Mouse (Mus musculus) right cerebral cortex, adult 2 months (tissue): ENCODE results near the gene Rrm1.
"Not testable (repeated sequence)": the region's sequence is repeated elsewhere in the genome, so short reads cannot be mapped to it uniquely, and the experiment has no call there.

Source experiments
- DNase-seq, 2 experiments: peaks; one replicate each; pipeline ENCODE4 v3.0.0; 2021 to 2022; ENCODE audit warnings: low spot score in 2 of 2

Rrm1 gene

DNA sequence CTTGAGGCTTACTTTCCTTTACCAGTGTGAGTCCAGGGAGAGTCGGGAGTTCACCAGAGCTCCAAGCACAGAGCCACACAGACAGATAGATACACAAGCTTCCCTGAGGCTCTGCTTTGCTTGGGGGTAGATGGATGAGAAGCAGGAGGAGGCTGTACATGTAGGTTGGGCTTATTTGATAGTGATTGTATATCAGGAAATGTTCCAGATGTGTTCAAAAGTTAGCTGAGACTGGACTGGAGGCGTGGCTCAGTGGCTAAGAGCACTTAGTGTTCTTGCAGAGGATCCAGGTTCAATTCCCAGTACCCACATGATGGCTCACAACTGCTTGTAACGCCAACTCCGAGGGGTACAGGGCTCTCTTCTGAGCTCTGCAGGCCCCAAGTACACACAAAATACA lies 36.9 kb downstream of the Rrm1 start:
- DNase-seq, result no peak

DNA sequence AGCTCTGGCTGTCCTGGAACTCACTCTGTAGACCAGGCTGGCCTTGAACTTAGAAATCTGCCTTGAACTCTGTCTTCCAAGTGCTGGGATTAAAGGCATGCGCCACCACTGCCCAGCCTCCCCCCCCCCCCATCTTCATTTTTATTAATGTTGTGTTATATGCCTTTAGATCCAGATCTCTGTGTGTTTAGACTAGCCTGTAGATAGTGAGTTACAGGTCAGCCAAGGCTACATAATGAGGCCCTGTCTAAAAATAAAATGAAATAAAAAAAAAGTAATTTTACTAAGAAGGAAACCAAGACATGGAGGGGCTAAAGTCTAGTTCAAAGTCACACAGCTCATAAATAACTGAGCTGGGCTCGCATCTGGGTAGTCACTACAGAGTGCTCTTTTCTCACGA lies 37.4 kb downstream of the Rrm1 start:
- no peak for DNase-seq

DNA sequence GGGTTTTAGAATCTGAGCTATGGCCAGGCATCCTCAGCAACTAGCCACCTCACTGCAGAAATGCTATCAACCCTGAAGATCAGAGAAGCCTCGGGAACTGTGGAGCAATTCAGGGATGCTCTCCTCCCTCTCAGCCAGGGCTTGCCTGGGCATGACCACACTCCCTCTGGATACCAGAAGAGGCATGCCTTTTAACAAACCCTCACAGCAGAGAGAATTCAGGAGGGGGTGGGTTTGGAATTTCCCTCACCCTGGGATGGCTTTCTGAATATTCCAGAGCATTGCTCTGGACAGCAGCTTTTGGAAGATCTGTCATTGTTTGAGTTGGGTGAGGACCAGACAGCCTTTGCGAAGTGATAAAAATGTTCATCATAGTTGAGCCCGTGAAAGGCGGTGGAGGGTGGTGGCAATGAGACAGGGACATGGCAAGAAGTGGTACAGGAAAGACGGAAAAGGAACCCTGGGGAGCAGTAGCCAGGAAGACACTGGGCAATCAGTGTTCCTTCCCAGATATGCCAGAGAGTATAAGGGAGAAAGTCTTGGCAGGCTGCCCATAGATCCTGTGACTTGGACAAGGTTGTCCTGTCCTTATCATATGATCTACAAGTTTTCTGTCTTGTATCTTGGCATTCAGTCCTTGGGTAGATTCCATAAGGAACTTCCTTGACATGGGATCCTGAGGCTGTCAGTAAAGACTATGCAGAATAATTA lies 38.0 kb downstream of the Rrm1 start:
- no peak for DNase-seq

DNA sequence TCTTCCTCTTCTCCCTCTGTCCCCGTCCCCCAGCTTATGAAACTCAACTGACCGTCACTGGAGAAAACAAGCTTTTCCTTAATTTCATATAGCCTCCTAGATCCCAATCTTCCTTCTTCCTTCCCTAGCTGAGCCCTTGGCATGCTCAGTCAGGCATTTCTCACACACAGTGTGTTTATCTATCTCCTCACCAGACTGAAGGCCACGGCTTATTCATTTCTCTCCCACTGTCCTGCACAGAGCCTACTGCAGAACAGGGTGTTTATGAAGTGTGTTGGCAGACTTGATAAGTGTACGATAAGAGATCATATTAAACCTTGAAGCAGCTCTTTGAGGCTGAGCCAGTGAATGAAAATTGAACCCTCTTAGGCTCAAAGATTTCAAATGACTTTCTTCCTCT lies 39.3 kb downstream of the Rrm1 start:
- DNase-seq, result no peak

DNA sequence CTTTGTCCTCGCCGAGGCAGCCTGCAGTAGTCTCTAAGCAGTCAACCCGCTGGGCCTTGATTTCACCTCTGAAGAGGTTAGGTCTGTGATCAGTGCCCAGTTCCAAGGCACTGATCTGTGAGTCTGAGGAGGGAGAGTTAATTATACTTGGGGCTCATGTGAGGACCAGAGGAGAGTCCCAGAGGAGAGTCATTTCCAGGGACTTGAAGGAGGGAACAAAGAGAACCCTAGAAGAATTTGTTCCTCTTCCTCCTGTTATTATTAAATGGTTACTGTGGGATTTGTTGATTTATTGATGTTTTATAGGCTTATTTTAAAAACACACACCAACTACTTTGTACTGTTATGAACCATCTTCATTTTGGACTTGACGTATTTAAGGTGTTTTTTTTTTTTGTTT lies 40.1 kb downstream of the Rrm1 start, which contains the start of gene Olfr543:
TSS of gene Olfr543 (minus strand) at position 101 of the 400 bp plus-strand sequence.
- no peak for DNase-seq

DNA sequence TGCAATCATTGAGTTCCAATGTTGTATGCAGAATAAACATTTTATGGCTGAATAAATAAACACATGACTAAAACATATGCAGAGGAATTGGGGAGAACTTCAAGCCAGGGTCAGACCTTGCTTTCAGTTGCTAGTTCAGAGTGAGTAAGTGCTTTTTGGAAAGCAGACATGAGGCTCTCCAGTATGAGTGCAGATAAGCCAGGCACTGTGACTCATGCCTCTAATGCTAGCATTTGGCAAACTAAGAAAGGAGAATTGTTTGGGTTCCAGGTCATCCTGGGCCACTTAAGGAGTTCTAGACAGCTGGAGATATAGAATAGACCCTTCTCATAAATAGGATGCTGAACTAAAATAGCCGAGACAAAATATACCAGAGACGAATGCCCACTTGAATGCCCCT lies 42.2 kb downstream of the Rrm1 start:
- DNase-seq, result no peak

DNA sequence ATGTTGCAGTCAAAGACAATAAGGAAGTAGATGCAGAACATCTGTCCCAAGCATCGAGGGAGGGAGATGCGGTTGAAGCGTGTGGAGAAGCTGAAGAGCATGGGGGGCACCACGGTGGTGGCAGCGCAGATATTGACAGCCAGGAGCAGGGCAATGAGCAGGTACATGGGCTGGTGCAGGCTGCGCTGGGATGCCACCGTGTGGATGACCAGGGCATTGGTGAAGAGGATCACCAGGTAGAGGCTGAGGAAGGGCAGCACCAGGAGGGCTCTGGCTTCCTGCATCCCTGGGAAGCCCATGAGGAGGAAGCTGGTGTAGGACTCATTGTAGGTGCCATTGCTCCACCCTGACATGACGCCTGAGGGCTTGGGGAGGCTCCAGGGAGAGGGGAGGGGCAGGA lies 43.3 kb downstream of the Rrm1 start:
- not testable (repeated sequence) for DNase-seq

DNA sequence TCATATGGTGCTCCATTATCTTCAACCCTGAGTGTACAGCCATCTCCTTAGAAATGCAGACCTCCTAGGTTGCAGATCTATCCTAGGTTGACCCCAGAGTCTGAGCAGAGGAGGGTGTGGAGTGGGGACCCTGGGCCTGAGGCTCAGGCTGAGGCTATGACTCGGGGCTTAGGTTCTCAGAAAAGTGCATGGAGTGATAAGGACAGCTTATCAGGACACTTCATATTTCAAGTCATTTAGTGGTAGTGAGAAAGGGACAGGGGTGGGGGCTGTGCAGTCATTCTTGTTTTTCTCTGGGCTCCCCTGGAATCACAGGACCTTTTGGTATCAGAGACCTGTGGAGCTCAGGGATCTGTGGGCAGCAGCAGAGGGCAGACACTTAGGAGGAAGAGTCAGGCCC lies 44.6 kb downstream of the Rrm1 start:
- DNase-seq, result no peak

DNA sequence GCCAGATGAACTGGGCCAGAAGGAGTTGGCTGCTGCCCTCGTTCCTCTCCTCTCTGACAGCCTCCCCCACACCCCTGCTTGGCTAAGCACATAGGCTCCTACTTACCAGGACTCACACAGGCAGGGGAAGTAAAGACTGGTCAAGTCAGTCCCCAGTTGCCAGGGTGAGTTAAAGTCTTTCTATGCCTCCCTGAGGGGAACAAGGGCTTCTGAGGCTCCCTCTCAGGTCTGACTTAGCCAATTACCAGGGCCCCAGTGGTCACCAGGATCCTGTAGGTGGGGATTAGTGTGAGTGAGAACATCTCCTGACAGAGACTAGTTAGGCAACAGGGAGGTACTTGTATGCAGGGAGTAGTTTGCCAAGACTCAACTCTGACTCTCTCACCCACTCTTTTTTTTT lies 46.7 kb downstream of the Rrm1 start, which contains the start of gene Olfr544:
TSS of gene Olfr544 (minus strand) at position 153 of the 400 bp plus-strand sequence.
- DNase-seq, result no peak

DNA sequence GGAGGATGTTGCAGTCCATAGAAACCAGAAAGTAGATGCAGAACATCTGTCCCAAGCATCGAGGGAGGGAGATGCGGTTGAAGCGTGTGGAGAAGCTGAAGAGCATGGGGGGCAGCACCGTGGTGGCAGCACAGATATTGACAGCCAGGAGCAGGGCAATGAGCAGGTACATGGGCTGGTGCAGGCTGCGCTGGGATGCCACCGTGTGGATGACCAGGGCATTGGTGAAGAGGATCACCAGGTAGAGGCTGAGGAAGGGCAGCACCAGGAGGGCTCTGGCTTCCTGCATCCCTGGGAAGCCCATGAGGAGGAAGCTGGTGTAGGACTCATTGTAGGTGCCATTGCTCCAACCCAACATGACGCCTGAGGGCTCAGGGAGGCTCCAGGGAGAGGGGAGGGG lies 52.9 kb downstream of the Rrm1 start:
- DNase-seq, result not testable (repeated sequence)

DNA sequence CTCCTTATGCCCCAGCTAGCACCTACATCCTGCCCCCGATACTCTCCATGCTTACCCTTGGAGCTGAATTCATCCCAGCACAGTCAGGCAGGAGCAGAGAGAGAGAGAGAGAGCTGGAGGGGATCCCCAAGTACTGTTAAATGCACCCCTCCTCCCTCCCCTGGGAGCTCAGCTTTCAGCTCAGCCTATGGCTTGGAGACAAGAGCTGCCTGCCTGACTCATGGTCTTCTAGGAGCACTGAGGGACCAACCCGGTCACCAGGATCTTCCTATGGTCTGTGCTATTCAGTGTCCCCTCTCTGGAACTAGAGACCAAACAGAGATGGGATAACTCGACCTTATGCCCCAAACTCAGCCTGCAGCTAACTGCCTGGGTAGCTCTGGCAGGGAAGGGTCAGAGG lies 58.0 kb downstream of the Rrm1 start, which contains the start of gene Olfr545:
TSS of gene Olfr545 (minus strand) at position 101 of the 400 bp plus-strand sequence.
- no peak for DNase-seq

DNA sequence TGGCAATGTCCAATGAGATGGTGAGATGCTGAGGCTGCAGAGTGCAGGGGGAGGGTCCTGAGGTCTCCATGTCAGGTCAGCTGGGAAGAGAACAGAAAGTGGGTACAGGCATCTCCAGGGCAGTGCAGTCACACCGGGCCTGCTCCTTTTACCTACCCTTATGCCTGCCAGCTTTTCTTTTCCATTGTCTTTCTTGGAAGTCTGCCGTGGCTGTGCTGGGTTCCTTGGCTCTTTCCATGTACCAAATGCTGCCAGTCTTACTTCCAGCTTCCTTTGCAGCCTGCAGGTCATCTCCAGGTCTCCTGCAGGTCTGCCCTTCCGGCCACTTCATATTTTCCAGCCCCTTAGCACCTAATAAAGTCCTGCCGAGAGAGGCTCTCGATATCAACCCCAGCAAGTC lies 60.5 kb downstream of the Rrm1 start:
- no peak for DNase-seq

DNA sequence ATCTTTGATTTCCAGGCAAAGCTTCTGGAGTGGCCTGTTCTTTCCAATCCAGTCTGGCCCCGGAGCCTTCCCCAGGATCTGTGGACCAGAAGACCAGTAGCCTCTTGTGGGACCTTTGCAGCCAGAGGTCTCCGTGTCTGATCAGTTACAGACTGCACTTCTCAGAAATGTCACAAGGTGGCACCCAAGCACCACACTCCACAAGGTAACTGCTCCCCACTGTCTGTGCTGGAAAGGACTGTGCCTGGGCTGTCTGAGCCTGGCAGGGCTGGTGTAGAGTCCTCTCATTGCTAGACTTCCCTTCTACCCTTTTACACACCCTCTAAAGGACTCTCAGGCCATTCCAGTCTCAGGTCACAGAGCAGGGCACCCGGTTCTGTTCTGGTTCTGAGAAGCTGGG lies 65.4 kb downstream of the Rrm1 start:
- DNase-seq, result peak; percentile 83 to 86

DNA sequence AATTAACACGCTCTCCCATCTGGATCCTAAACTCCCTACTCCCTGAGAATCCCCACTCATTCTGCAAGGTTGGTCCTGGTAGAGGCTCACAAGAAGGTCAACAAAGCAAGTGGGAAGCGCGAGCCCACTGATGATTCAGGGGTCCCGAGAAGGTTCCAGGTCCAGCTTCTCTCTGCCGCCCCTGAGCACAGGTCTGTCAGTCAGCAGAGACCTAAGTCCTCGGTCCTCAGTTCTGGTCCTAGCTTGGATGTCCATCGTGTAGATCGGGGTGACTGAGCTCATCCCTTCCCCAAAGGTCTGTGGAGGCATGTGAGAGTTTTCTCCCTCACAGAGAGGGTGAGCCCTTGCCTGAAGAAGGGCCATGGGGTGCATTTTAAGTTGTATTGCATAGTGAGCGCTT lies 66.6 kb downstream of the Rrm1 start:
- no peak for DNase-seq

DNA sequence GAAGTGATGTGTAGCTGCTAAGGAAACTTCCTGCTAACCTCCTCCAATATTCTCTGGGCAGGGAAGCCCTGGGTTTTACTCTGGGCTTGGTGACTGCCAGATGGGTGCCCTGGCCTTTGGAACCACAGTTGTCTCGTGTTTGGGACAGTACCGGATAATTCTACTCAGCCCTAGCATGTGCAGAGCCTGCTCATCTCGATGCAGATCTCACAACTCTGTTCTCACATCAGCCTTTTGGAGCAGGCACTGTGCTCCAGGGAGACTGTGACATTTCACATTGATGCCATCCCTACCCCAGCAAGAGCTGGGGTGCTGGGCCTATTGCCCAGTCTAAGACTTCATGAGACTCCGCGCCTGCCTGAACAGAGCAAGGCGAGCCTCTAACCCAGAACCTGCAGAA lies 67.2 kb downstream of the Rrm1 start:
- no peak for DNase-seq

DNA sequence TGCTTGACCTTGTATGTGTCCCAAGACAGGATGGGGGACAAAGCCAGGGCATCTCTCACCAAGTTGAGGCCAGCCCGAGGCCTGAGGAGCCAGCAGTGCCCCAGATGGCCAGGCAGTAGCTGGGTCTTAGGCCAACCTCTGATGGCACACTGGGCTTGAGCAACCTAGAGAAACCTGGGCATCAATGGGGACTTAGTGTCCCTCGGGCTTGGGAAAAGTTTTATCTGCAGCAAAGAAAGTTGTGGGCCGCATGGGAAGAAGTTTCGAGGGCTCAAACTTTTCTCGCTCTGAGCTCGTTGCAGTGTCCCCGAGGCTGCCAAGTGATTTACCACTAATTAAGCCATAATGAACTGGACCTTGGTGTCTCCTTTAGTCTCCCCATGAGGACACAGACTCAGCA lies 68.2 kb downstream of the Rrm1 start:
- no peak for DNase-seq

DNA sequence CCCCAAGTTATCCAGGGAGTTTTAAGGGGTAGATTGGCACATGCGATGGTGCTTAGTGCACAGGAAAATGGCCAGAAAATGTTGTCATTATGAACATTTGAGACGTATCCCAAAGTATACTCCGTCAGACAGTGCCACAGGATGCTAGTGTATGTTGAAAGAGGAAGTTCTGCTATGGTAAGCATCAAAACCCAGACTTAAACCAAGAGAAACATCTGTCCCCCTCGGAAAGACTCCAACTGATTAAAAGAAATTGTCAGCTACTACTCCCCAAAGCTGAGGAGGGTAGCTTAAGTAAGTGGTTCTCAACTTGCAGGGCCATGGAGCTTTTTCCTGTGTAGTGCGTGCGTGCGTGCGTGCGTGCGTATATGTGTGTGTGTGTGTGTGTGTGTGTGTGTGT lies 70.4 kb downstream of the Rrm1 start:
- no peak for DNase-seq

DNA sequence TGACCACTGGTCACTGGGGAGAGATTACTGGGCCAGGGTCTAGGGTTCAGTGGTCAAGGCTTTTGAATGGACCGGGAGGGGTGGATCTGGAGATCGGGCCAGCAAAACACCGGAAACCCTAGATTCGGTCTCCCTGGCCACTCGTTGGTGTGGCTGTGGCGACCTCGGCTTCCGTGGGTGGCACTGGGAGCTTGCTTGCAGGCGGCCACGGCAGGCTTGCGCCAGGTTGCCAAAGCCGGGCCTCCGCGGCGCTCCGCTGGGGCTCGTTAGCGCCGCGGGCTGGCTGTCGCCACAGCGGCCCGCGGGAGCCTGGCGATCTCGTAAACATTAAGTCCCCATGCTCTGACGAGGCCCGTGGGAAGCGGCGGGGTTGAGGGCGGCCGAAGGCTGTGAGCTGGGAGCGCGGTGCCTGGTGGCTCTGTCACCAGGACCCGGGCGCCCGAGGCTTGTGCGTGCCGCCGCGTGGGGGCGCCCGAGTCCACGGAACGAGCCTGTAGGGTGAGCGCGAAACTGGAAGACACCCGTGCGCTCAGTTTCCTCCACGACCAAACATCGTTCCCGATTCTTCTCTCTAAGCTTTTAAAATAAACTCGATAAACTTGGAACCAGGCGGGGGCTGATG lies 71.4 kb downstream of the Rrm1 start:
- DNase-seq, result peak; percentile 86 to 87

DNA sequence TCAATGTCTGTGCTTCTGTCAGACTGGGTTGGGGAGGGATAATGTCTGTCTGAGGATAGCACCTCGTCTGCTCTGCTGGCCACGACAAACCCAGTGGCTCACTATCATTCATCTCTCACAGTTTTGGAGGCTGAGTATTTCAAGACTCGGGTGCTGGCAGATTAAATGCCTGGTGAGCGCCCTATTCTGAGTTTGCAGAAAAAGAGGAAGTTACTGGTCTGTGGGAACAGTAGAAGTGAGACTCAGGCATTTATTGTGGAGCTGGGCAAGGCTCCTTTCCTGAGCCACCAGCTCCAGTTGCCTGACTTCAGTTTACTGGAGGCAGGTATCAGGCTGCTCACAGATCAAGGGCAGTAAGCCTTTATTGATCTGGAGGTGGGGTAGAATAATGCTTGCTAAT lies 72.6 kb downstream of the Rrm1 start:
- DNase-seq, result no peak

DNA sequence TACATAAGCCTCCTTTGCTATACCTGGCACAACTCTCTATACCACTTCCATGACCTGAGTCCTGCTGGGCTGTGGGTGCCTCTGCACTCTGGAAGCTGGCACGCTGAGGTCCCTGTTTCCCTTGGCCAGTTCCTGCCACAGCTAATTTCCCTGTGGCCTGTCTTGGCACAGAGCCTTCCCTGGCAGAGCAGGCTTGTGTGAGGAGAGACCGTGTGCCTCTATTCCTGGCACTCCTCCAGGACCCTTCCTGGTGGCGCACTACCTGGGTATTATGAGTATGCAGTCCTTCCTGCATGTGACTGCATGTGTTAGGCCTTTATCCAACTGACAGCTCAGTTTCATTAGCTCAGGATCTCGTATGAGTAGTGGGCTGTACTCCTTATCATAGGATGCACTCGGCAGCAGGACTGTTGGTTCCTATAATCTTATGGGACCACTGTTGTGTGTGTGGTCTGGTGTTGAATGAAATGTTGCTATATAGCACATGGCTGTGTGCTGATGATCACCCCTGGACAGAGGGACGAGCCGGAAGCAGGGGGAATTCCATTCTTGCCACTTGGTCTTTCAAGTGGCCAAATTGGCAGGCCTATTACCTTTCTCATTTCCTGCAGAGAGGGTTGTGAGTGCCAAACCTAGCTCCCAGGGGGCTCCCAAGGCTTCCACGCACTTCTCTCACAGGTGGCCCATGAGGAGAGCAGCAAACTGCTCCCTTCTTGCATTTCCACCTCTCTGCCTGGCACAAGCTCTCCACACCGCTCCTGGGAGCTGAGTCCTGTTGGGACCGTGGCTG lies 75.0 kb downstream of the Rrm1 start:
- DNase-seq, result no peak

DNA sequence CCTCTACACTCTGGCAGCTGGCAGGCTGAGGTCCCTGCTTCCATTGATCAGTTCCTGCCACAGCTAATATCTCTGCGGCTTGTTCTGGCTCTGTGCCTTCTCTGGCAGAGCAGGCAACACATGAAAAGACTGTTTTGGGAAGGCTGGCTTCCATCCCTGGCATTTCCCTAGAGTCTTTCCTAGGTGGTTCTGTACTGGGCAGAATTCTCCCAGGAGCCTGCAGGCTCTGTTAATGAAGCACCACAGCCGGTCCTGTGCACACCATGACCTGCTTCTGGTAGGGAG lies 75.5 kb downstream of the Rrm1 start:
- no peak for DNase-seq
